Comparison of ENCODE assay signal across 8 mouse cellular contexts in the genomic region with DNA sequence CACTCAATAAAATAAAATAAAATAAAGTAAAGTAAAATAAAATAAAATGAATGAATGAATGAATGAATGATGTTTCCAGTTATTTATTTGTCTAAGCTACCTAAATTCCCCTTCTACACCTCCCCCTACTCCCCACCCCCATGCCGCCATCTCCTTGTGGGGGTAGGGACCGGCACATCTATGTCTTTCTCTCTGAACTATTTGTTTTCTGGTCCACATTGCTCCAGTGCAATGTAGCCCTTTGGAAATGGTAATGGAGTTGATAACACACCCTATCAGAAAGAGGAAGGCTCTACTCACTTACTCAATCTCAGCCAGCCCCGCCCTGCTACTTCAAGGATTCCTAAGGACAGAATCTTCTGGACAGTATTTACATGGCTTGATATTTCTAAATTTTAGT. TPM values are rescaled to one million over a fixed set of nuclear protein-coding genes. Genes with fewer than 3 reads are reported as not detected.
DNase-seq lines count a peak whose midpoint lies in the region; ATAC-seq and TF ChIP-seq lines count a peak whose summit lies in the region.

No protein-coding gene starts in this region.

- no peak for DNase-seq in heart, adult 2 months
- DNase-seq in 3T3-L1 (ENCODE audit: low read depth, low spot score) (peak; percentile 76), NIH3T3 (ENCODE audit: low read depth) (peak; percentile 66)
- peak; percentile 17 for DNase-seq in fibroblast of lung, adult 2 months (ENCODE audit: low read depth)
- peak; percentile 82 for DNase-seq in limb, embryonic 10.5 days (ENCODE audit: low spot score)
- no peak for DNase-seq in ovary, adult 18-20 months (ENCODE audit: low spot score)

- no peaks in the 10 kb centered on the region for H3K9me3 ChIP-seq in heart, embryonic 12.5 days (replicated peaks)
- no peaks in the 10 kb centered on the region for H3K9me3 ChIP-seq in limb, embryonic 10.5 days (replicated peaks)
- H3K9me3 ChIP-seq in neural tube, embryonic 13.5 days, result 0 out of 2 replicates have a peak, but pooled peaks cover 2% of the 10 kb centered on the region

- H3K36me3 ChIP-seq in heart, embryonic 12.5 days, result no peaks in the 10 kb centered on the region
- no peaks in the 10 kb centered on the region for H3K36me3 ChIP-seq in heart, adult 2 months (ENCODE audit: control insufficient read depth, insufficient read depth, low read length)
- no peaks in the 10 kb centered on the region for H3K36me3 ChIP-seq in limb, embryonic 10.5 days
- H3K36me3 ChIP-seq in neural tube, embryonic 13.5 days, result no peaks in the 10 kb centered on the region

- H3K27ac ChIP-seq in heart, embryonic 12.5 days (ENCODE audit: poor library complexity, severe bottlenecking), result no peak overlapping the region
- no peak overlapping the region for H3K27ac ChIP-seq in heart, adult 2 months
- H3K27ac ChIP-seq in limb, embryonic 10.5 days, result no peak overlapping the region
- no peak overlapping the region for H3K27ac ChIP-seq in neural tube, embryonic 13.5 days (replicated peaks)

- H3K27me3 ChIP-seq in heart, embryonic 12.5 days (replicated peaks), result no peaks in the 10 kb centered on the region
- no peaks in the 10 kb centered on the region for H3K27me3 ChIP-seq in heart, adult 2 months (ENCODE audit: control insufficient read depth, insufficient read depth, low read length)
- no peaks in the 10 kb centered on the region for H3K27me3 ChIP-seq in limb, embryonic 10.5 days (ENCODE audit: low read depth, poor library complexity, severe bottlenecking)
- no peaks in the 10 kb centered on the region for H3K27me3 ChIP-seq in neural tube, embryonic 13.5 days

- H3K4me3 ChIP-seq in heart, embryonic 12.5 days, result no peak overlapping the region
- no peak overlapping the region for H3K4me3 ChIP-seq in heart, adult 2 months
- no peak overlapping the region for H3K4me3 ChIP-seq in limb, embryonic 10.5 days
- no peak overlapping the region for H3K4me3 ChIP-seq in neural tube, embryonic 13.5 days

- no peak for TF ChIP-seq POLR2A in heart, adult 2 months (IDR thresholded peaks at IDR 0.05; ENCODE audit: insufficient read depth, low read depth, low read length)

- peak; percentile 94; the same call in 1 of the 2 replicates for ATAC-seq in heart, embryonic 12.5 days (ENCODE audit: insufficient number of reproducible peaks, low FRiP score)
- ATAC-seq in neural tube, embryonic 13.5 days (ENCODE audit: low read depth), result peak; percentile 94

- no peak for TF ChIP-seq EP300 in heart, adult 2 months (IDR thresholded peaks at IDR 0.05; ENCODE audit: insufficient read depth, low read depth, low read length)

- no peak overlapping the region for H3K4me2 ChIP-seq in heart, embryonic 12.5 days
- no peak overlapping the region for H3K4me2 ChIP-seq in neural tube, embryonic 13.5 days

- H3K4me1 ChIP-seq in heart, embryonic 12.5 days (replicated peaks), result no peaks in the 10 kb centered on the region
- no peaks in the 10 kb centered on the region for H3K4me1 ChIP-seq in heart, adult 2 months (ENCODE audit: control insufficient read depth, insufficient read depth, low read length)
- H3K4me1 ChIP-seq in limb, embryonic 10.5 days, result no peaks in the 10 kb centered on the region
- H3K4me1 ChIP-seq in neural tube, embryonic 13.5 days (replicated peaks), result no peaks in the 10 kb centered on the region

- H3K79me2 ChIP-seq in heart, adult 2 months (replicated peaks; ENCODE audit: control insufficient read depth, insufficient read depth, low read length), result no peaks in the 10 kb centered on the region

- no peak overlapping the region for H3K9ac ChIP-seq in heart, embryonic 12.5 days
- H3K9ac ChIP-seq in heart, adult 2 months (ENCODE audit: low read depth, low read length), result no peak overlapping the region
- H3K9ac ChIP-seq in neural tube, embryonic 13.5 days, result no peak overlapping the region

- TF ChIP-seq CTCF in heart, adult 2 months (IDR thresholded peaks at IDR 0.05), result no peak

- 47% methylated on average over 3 of the region's 3 CpGs for WGBS in heart, embryonic 12.5 days
- 46% methylated on average over 3 of the region's 3 CpGs for WGBS in heart, adult 2 months
- WGBS in limb, embryonic 10.5 days, result 52% methylated on average over 3 of the region's 3 CpGs
- 46% methylated on average over 3 of the region's 3 CpGs for WGBS in neural tube, embryonic 13.5 days

- intact Hi-C loops in heart, adult 2 months (cut with DNase I), result no loop called here

RNA-seq across cellular contexts. Expression of gene Polr3k, which starts 54.4 kb away (rescaled TPM):
- 52.3 and 53.3 TPM in 2 replicates for polyA plus RNA-seq in heart, embryonic 12.5 days (2016; fragmentation: Nextera tagmentation; extraction: Ambion mirVana)
- total RNA-seq in heart, adult 2 months (2021), result 1 to 10 TPM; 9.3 to 9.8 TPM
- 2.9 and 6.8 TPM in 2 replicates for polyA plus RNA-seq in heart, adult 2 months (2012; rRNA removed)
- polyA plus RNA-seq in limb, embryonic 10.5 days (2016; fragmentation: Nextera tagmentation; extraction: Ambion mirVana), result 101 and 105 TPM in 2 replicates
- 84.6 and 88.5 TPM in 2 replicates for polyA plus RNA-seq in neural tube, embryonic 13.5 days (2015; fragmentation: Nextera tagmentation; extraction: Ambion mirVana)

Comparison
In these comparisons a context has a peak if more than half of its experiments do, and no peak if none do; other contexts are left out.
1. DNase-seq: peak in 3T3-L1 (single experiment), NIH3T3 (single experiment), fibroblast of lung, adult 2 months (single experiment) and limb, embryonic 10.5 days (single experiment); none in heart, adult 2 months (0 of 2) and ovary, adult 18-20 months (single experiment).